Mouse (Mus musculus) layer of hippocampus, adult 9-11 months (tissue): ENCODE results near the gene Jagn1.

Experiments used
- DNase-seq: peaks from one replicate; pipeline ENCODE4 v3.0.0; 2022

Gene Jagn1

DNA sequence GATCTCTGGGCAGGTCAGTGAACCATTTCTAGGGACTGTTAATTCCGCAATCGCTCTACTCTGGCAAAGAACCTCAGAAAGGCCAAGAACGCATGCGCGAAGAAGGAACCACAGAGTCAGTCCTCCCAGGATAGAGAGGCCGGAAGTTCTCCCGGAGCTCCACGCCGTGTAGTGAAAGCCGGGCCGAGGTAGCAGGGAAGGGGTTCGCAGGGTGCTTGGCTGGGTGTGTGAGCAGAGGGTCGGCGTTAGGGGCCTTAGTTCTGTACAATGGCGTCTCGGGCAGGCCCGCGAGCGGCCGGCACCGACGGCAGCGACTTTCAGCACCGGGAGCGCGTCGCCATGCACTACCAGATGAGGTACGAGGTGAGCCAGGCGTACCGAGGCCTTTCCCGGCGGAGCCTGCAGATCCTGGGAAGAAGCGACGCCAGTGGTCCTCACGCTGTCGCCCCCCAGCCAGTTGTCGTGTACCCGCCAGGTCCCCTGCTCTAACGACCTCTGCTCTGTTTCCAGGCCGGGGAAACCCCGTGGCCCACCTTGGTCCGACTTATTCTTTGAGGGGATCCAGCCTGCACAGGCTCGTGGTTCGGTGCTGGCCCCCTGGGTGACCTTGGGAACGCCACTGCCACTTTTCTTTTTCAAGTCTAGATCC, at the start of gene Jagn1:
Jagn1 (plus strand) TSS at position 128 of the 649 bp plus-strand sequence.
- DNase-seq: peak; percentile 90

DNA sequence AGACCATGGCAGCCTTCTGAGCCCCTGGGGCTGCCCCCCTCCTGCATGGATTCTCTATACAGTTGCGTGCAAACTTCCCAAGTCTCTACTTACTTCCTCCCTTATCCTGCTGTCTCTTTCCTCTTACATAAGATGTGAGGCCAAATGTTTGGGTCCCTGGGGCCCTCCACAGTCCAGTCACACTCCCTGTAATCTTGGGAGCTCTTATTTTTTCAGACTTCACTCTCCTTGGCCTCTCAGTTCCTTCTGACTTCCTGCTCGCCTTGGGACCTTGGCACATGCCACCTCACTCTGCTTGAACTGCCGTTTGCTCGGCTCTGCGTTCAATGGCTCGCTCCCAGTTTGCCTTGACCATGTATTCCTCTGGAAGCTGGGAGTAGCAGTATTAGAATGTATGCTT, 48.4 kb upstream of the Jagn1 start:
- DNase-seq: no peak

DNA sequence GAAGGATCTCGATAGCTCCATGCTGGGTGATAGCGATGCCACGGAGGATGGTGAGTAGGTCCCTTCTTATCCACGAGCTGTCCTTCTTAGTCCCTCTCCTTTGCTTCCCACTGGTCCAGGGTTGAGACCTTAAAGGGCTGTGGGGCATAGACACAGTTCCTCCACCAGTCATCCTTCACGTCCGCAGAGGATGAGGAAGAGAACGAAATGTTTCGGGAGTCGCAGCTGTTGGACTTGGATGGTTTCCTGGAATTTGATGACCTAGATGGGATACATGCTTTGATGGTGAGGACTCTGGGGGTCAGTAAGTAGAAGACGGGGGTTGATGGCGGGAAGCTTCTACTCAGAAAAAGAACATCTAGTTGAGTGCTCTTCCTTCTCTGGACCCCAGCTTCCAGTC, 47.6 kb upstream of the Jagn1 start:
- DNase-seq: no peak

DNA sequence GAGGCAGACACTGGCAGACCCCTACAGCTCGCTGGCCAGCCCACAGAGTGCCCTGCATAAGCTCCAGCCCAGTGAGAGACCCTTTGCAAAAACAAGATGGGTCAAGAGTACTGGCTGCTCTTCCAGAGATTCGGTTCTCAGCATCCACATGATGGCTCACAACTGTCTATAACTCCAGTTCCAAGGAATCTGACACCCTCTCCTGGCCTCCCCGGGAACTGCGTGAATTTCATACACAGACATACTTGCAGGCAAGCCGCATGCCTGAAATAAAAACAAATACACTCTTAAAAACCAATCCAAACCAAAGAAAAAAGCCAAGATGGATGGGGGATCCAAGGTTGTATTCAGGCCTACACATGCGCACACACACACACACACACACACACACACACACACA, 46.9 kb upstream of the Jagn1 start:
- DNase-seq: no peak

DNA sequence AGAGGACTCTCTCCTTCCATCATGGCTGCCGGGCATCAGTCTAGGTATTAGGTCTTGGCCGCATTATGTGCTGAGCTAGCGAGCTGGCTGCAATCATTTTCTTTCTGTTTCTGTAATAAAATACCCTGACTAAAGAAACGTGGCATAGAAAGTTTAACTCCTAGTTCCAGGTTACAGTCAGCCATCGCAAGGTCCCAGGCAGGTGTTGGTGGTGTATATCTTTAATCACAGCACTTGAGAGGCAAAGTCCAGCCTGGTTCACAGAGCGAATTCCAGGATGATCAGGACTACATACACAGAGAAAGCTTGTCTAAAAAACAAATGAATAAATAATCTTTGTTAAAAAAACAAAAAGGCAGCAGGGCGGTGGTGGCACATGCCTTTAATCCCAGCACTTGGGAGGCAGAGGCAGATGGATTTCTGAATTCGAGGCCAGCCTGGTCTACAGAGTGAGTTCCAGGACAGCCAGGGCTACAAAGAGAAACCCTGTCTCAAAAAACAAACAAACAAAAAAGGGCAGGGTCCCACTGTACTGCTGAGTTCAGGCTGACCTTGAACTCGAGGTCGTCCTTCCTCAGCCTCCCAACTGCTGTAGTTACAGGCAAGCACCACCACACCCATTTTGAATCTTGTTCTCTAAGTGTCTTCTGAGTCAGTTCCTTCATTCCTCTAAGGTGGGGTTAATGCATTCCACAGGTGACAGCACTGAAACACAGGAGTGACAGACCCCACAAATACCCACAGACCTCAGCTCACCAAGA, 45.9 kb upstream of the Jagn1 start:
- DNase-seq: no peak

DNA sequence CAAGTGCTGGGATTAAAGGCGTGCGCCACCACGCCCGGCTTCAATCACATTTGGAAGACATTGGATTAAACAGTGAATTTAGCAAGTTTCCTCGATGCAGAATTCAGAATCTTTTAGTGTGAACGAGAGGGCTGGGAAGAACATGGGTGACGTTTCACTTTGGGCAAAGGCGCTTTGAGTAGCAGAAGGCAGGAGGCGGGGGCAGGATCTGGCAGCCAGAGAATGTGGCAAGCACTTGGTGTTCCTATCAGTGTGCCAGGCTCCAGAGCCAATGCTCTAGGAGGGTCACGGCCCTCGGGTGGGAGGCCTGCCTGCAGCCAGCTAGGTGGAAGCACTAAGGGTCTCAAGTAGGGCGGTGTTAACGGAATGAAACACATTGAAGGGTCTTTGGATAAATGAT, 40.3 kb upstream of the Jagn1 start:
- peak; percentile 76 for DNase-seq

DNA sequence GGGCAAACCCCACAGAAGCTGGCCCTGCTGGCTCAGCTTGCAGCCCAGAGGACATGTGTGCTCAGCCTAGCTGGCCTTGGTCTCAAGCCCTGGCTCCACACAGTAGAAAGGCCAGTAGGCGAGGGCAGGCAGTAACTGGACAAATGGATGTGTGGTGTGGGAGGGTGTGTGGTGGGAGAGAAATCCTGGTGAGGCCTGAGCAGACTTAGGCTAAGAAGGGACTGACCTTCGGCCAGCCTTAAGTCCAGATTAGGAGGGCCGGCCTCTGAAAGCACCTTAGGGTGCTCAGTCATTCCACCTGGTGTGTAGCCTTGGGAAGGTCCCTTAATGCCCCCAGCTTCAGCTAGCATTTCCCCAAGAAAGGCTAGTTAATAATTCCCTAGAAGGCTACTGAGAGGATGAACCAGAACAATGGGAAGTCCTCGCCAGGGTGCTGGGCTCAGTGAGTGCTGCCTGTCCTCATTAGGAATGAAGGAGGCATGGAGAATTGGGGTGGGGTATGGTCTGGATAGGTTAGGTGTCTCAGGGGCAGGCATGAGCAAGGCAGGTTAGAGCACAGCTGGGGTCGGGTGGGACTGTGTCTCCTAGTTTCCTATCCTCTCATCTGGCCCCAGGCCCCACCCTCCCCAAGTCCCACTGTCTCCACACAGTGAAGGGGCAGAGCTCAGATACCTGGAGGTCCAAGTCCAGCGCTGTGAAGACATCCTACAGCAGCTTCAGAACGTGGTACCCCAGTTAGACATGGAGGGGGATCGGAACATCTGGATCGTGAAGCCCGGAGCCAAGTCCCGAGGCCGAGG, 37.5 kb upstream of the Jagn1 start:
- DNase-seq: no peak

DNA sequence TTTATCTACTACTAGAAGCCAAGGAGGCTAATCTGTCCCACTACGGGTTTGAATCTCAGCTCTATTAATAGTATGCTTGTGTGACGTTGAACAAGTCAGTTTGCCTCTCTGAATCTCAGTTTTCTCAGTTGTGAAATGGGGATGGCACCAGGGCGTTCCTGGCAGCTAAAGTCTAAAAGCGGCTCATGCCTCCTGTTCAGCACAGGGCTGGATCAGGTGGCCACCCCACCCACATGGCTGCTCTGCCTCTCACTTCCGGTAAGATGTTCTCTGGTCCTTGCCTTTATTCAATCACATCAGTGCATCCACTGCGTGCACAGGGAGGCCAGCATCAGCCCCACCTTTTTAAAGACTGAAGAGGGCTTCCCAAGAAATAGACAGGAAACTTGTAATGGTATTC, 36.9 kb upstream of the Jagn1 start:
- peak; percentile 74 for DNase-seq

DNA sequence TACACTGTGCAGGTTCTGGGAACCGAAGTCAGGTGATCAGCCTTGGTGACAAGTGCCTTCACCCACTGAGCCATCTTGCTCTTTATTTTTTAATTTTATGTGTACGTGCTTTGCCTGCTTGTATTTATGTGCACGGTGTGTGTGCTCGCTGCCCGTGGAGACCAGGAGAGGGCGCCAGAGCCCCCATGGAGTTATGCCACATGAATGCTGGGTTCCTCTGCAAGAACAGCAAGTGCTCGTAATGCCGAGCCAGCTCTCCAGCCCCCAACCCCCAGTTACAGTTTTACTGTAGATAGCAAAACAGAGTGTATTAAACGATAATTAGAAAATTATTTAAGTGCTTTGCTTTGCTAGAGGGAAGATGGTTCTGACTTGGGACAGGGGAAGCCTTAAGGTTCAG, 35.7 kb upstream of the Jagn1 start:
- DNase-seq: no peak

DNA sequence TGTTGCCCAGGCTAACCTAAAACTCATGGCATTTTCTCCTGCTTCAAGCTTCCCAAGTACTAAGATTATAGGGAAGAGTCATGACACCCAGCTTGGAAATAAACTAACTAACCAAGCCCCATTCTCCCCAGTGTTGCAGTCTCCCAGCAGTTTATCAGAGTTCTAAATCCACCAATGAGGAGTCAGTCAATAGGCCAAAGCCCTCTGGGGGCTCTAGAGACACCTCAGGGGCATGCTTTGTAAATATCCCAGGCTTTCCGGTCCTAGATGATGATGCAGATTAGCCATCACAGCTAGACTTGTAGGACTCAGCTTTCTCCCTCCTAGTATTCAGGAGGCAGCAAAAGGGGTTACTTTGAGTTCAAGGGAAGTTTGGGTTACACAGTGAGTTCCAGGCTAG, 32.4 kb upstream of the Jagn1 start:
- DNase-seq: no peak

DNA sequence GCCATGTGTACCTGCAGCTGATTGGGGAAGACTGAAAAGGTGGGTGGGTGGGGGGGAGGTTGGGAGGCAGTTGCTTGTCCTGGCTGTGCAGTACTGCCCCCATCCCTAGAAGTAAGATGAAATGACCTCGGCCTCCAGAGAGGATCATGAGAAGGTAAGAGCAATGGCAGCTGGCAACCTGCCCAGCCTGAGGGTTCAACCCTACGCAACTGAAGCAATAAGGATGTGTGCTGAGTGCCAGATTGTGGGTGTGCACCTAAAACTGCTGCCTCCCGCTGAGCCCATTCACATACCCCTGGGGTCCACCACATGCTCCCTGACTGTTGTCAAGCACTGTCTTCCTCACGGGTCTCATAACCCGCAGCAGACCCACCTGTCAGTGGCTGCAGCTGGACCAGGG, 26.0 kb upstream of the Jagn1 start:
- DNase-seq: no peak

DNA sequence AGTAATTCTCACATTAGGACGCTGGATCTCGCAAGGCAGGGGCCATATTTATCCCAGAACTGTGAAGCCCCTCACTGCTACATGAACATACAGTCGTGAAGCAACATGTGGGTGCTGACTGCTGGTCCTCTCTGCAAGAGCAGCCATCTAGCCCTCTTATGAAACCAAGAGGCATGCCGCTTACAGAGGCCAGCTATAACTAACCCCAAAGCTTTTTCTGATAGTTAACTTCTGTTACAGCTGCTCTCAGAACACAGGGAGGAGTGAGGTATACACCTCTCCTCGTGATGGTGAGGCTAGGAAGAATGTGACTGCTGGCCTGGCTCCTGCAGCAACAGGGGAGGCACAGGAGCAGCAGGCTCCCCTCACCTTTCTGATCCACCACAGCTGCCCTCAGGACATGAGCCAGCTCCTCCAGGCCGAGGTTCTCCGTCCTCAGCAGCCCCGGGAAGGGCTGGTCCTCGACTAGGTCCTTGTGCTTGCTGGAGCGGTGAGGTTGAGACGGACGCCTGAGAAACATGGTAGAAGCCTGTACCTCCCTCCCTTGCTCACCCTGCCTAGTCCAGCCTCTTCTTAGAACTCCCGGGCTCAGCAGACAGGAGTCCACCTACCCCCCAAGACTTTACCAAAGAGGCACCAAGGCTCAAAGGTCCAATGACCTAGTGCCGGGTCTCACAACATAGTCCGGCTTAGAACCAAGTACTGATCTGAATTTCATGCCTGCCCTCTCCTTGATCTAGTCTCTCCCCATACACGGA, 23.7 kb upstream of the Jagn1 start:
- DNase-seq: no peak

DNA sequence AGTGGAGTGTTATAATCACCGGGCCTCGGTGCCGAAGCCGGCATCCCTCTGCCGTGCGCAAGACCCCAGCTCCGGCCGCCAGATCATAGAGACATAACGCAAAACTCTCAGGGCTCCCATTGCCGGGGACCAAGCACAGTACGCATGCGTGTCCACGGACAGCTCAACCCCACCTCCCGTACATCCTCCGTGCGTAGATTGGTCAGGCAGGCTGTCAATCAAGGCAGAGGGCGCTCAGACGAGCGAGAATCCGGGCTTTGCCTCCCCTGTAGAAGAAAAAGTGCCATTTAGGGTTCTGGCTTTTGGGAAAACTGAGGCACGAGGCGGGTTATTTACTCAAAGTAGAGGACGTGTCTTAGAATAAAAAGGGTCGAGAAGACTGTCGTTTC, 23.2 kb upstream of the Jagn1 start, which contains the start of gene Rpusd3:
Rpusd3 (minus strand) TSS at position 142 of the 389 bp plus-strand sequence.
- DNase-seq: peak; percentile 96

DNA sequence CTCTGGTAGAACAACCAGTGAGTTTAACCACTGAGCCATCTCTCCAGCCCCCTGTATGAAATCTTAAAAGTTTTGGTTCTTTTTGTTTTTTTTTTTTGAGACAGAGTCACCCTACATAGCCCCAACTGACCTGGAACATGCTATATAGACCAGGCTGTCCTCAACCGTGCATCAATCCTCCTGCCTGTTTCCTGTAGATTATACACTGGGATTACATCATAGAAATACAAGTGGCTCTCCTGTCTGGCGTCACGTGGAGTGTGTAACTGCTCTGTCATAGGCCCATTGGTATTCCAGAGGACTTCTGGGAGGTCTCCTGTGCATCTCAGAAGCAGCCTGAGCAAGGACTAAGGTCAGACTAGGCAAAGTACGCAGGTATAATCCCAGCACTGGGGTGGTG, 19.4 kb upstream of the Jagn1 start:
- no peak for DNase-seq

DNA sequence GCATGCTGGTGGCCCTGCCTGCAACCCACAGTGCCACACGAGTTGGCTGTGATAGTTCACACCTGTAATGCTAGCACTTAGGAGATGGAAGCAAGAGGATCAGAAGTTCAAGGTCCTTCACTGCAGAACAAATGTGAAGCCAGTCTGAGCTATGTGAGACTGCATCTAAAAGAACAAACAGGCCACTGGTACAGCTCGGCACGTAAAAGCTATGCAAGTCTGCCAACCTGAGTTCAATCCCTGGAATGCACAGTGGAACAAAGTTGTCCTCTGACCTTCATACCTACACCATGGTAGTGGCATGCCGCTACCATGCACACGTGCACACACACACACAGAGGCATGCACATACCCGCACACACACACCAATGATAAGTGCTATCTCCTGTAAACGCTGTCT, 18.2 kb upstream of the Jagn1 start:
- DNase-seq: no peak

DNA sequence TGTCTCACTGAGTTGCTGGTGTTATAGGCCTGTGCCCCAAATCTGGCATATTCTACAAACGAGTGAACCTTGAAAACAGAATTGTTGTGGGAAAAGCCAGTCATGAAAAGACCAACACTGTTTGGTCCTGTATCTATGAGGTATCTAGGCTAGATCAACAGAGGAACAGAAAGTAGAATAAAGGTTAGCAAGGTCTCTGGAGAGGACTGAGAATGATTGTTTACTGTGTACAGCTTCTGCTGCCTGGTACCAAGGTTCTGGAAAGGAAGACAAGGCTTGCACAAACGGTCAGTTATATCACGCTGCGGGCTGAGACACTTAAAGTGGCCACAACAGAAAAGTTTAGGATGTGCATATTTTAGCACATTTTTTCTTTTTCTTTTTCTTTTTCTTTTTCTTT, 15.7 kb upstream of the Jagn1 start:
- no peak for DNase-seq

DNA sequence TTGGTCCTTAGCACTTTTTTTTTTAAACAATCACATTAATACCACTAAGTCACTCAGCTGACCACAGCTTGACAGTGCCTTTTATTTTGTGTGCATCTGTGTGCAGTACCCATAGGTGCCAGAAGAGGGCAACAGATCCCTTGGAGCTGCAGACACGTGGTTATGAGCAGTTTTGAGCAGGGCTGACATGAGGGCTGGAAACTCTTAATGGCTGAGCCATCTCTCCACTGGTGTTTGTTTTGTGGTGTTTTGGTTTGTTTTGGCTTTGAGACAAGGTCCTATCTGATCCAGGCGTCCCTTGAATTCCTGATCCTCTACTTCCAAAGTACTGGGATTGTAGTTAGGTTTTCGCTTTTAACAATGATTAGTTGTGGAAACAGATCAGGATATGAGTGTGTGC, 15.0 kb upstream of the Jagn1 start:
- DNase-seq: no peak

DNA sequence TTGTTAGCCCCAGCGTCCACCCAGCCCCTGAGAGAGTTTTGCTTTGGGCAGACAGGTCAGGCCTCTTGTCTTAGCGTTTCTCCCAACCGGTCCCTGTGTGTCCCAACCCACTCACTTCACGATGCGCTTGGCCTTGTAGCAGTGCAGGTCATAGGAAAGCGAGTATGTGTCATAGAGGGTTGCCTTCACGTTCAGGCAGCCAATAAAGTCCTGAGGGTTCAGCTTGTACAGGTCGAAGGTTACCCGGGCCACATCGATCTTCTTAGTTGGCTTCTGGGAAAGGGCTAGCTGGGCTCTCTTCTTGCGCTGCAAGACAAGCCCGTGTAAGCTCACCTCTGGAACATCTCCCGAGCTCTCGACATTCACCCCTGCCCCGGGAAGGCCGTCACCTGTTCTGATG, 14.4 kb upstream of the Jagn1 start:
- no peak for DNase-seq

DNA sequence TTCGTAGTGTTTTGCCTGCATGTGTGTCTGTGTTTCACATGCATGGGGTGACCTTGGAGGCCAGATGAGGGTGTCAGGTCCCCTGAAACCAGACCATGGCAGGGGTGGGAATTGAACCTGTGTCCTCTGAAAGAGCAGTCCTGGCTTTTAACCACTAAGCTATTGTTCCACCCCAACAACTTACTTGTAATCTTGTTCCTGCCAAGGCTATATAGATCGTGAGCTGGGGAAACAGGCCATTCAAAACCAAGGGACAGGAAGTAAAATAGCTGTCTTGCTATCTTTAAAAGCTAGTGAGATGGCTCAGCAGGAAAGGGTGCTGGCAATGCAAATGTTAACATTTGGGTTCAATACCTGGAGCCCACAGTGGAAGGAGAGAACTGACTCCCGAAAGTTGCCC, 12.4 kb upstream of the Jagn1 start:
- DNase-seq: no peak

DNA sequence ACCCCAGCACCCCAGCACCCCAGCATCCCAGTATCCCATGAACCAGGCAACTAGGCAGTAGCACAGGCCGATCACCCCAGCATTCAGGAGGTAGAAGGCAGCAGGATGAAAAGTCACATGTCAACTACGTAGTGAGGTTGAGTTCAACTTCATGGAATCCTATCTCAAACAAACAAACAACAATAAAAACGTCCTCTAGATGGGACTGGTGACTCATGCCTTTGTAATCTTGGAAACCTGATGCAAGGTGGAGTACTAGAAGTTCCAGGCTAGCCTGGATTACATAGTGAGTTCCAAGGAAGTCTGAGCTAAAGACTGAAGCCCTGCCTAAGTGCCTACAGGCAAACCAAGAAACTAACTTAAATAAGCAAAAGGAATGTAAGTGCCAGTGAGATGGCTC, 11.5 kb upstream of the Jagn1 start:
- no peak for DNase-seq

DNA sequence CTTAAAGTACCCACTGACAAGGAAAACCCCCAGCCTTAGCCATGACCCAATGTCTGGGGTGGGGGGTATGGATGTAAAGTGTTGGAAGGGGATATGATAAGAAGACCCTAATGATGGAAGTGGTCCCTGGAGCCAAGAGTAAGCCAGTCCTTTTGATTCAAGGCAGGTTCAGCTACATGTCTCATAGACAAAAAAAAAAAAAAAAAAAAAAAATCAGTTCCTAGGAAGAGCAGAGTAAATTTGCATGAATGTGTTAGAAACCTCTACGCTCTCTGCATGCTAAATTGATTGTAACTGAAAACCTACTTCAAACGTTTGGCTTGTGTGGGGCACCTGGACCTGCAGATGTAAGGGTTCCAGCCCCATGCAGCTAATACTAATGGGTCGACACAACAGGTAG, 10.6 kb upstream of the Jagn1 start:
- no peak for DNase-seq

DNA sequence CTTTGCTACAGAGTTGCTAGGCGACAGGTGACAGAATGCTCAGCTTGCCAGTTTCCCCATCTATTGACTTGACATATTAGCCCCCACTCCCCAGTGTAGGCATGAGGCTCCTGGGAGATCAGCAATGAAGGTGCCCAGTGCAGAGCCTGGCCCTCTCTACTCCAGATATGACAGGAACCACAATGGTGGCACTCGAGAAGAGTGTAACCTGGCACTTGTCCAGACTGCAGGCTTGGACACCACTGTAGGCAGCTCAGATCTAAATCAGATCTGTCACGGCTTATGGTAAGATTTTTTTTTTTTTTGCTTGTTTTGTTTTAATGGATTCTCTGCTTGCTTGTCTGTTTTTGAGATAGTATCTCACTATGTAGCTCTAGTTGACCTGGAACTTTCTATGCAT, 8.7 kb upstream of the Jagn1 start:
- DNase-seq: no peak

DNA sequence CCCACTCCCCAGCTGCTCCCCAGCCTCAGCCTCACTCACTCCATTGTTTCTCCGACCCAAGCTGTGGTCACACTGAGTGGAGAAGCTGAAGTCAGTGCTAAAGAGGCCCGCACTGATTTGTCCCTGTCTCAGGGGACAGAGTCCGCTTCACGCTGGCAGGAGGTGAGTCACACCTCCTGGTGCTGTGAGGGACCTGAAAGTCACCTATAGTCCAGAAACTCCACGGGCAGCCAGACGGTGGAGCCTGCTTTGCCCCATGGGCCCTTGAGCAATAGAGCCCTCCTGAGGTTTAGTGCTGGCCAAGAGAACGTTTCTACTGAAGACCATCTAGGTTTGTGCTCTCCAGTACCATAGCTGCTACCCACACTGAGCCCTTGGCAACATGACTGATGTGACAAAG, 7.7 kb upstream of the Jagn1 start:
- no peak for DNase-seq
